Mouse (Mus musculus) spleen, postnatal 10 days (tissue): ENCODE data around the gene Inhbb.

Experiments used
- DNase-seq, 2 experiments: peaks; one replicate each; pipeline ENCODE4 v3.0.0; 2021 to 2022; ENCODE audit warnings: low spot score in 2 of 2

Inhbb gene

DNA sequence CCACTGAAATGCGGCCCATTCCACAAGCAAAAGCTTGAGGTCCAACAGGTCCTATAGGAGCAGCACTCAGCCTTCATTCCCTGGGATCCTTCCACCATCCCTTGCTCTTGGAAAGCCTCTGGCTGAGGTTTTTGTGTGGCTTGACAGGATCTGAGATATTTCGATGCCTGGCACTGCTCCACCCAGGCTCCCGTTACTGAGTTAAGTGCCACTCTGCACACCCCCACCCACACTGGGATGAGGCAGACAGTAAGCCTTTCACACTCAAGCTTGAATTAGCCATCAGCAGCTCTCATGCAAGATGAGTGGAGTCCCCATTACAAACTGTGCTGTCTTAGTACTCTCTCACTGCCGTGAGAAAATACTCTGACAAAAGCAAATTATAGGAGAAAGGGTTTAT lies 41.4 kb downstream of the Inhbb start:
- DNase-seq: no peak

DNA sequence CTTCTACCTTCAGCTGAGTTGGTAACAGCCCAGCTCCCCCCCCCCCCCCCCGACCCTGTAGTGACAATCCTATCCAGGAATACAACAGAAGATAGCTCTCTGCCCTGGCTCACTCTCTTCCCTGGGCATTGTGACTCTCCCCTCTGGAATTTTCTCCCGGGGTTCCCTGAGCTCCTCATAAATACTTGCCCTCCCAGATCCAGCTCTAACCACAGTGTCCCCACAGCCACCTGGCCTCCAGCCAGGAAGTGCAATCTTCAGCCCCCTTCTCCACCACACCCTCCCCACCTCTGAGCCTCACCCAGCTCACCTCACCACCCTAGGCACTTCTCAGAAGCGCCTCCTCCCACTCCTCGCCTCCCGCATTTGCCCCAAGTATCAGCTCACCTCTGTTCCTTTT lies 46.7 kb downstream of the Inhbb start:
- DNase-seq: no peak

DNA sequence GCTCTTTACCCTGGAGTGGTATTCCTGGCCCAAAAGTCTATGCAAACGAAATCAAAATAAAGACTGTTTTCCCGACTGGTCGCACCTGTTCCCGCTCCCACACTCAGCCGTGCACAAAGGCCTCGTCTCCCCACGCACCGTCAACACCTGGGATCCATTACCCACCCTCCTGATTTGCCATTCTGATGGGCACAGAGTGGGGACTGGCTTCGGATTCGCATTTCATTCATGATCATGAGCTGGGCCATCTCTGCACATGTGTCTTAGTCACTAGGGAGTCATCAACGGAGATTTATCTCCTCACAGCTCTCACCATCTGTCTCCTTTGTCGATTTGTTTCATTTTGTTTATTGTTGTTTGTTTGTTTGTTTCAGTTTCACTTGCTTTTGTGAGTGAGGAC lies 54.5 kb downstream of the Inhbb start:
- no peak for DNase-seq

DNA sequence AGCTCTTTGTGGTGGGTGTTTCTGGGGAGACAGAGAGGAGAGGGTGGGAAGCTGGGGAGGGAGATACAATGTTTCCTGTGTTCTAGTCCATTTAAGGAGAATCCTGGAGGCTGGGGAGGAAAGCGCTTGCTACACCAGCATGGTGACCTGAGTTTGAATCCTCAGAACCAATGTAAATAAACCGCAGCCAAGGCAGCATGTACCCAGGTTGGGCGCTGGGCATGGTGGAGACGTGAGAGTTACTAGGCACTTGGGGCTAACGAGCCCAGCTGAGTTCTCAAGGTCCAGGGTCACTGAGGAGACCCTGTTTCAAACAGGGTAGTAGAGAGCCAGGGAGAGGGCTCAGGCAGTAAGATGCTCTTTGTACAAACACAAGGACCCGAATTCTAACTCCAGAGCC lies 55.7 kb downstream of the Inhbb start:
- DNase-seq: no peak
